Mouse (Mus musculus): Measurements from ENCODE around the gene Prr3.
"Not testable (repeated sequence)": the region's sequence is repeated elsewhere in the genome, so short reads cannot be mapped to it uniquely, and the experiment has no call there.

Gene Prr3

GRCm38 (mm10) chr17:35935763-35936162 is 44.3 kb downstream of the Prr3 start:
- not testable (repeated sequence) for DNase-seq

DNA sequence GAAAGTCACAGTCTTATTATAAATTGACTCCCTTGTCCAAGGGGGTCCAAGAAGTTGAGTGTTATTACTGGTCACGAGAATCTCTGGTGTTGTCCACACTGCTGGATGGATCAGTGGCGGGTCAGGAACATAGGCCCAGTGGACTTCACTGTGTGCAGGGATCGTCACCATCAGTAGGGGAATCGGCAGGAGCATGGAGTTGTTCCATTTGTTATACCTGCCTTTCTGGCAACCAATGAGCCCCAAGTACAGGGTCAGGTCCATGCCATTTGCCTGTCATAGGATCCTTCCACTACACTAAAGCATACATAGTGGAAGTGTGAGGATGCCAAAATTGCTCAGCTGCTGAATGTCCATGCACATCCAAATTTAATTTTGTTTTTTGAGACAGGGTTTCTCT is 47.4 kb downstream of the Prr3 start:
- no peak for DNase-seq

GRCm38 (mm10) chr17:35930627-35931026 is 49.4 kb downstream of the Prr3 start:
- peak in 1 of 2 experiments; percentile 8 for DNase-seq

GRCm38 (mm10) chr17:35929534-35929933 is 50.5 kb downstream of the Prr3 start:
- no peak for DNase-seq

- no peak for DNase-seq
These were observed 52.6 kb downstream of the Prr3 start for GRCm38 (mm10) chr17:35927471-35927870.

GRCm38 (mm10) chr17:35923281-35923680 is 56.8 kb downstream of the Prr3 start:
- peak in 1 of 2 experiments; percentile 35 for DNase-seq

DNA sequence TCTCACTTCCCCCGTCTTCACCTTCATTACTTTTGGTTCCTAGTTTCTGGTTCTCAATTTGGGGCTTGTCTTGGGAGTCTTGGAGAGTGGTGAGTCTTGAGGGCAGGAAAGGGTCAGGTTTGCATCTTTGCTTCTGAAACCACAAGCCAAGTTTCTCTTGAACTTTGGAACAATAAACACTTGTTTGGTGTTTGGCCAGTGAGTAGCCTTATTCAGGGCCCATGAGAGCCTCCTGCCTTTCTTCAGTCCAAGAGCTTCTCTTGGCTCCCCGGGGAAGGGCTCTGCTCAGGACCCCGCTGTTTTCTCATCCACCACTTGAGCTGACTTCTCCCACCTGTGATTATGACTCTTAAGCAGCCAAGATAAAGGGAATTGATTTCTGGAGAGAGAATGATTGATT is 57.5 kb downstream of the Prr3 start:
- DNase-seq: no peak

All from cerebellum, postnatal 10 days (tissue).